Mouse (Mus musculus) liver, embryonic 14.5 days (tissue): ENCODE data around the gene Khdrbs2.

ENCODE experiments used
- CTCF ChIP-seq: IDR thresholded peaks from 2 replicates; pipeline ENCODE4 v1.5.1; 2016; ENCODE audit warnings: antibody characterized with exemption, low read depth, control low read depth
- EP300 ChIP-seq: IDR thresholded peaks from 2 replicates; pipeline ENCODE4 v1.6.1; 2016; ENCODE audit warnings: antibody characterized with exemption, low read depth

- TF ChIP-seq CTCF (no peak), EP300 (no peak)
These were observed 225.0 kb downstream of the Khdrbs2 start for GRCm38 (mm10) chr1:32397553-32397952.
